Mouse (Mus musculus) embryonic facial prominence, embryonic 10.5 days (tissue): Measurements from ENCODE around the gene Cdh12. TPM values are rescaled to one million over a fixed set of nuclear protein-coding genes. Genes with fewer than 3 reads are reported as not detected.
"Not testable (repeated sequence)": the region's sequence is repeated elsewhere in the genome, so short reads cannot be mapped to it uniquely, and the experiment has no call there.

ENCODE experiments used
- DNase-seq: peaks from one replicate; pipeline ENCODE4 v3.0.0-alpha.2; 2017; ENCODE audit warnings: low spot score
- H3K27ac ChIP-seq: fragments of 300-500 bp; sonication (generic); replicated peaks from 2 replicates; pipeline ENCODE4 v1.5.1; 2016; ENCODE audit warnings: mild to moderate bottlenecking
- H3K27me3 ChIP-seq: fragments of 300-500 bp; sonication (generic); replicated peaks from 2 replicates; pipeline ENCODE4 v1.6.1; 2016; ENCODE audit warnings: low read depth, mild to moderate bottlenecking; ENCODE audit not compliant: poor library complexity, severe bottlenecking
- H3K36me3 ChIP-seq: fragments of 300-500 bp; sonication (generic); replicated peaks from 2 replicates; pipeline ENCODE4 v1.6.1; 2016; ENCODE audit warnings: mild to moderate bottlenecking, moderate library complexity
- H3K4me1 ChIP-seq: fragments of 300-500 bp; sonication (generic); 2 replicates; pipeline ENCODE4 v1.6.1; 2016
- H3K4me3 ChIP-seq: fragments of 300-500 bp; sonication (generic); 2 replicates; pipeline ENCODE4 v1.5.1; 2016; ENCODE audit warnings: mild to moderate bottlenecking, moderate library complexity
- H3K9me3 ChIP-seq: fragments of 300-500 bp; sonication (generic); 2 replicates; pipeline ENCODE4 v1.6.1; 2016; ENCODE audit warnings: mild to moderate bottlenecking
- WGBS: fragments of 180-500 bp; shearing (Covaris S2); methylation state at CpG from one replicate; pipeline ENCODE4 v1.1.7; 2016; 5-methylcytosine and 5-hydroxymethylcytosine counted together
- polyA plus RNA-seq: library from polyadenylated mRNA; unstranded; fragments of >200 nt; fragmentation: Nextera tagmentation; extraction: Ambion mirVana; gene quantifications from 2 replicates; pipeline ENCODE4 v1.2.1, GENCODE M21; 2016

Gene Cdh12
- polyA plus RNA-seq, 1 experiment from 2014 or later, result 0.11 TPM

DNA sequence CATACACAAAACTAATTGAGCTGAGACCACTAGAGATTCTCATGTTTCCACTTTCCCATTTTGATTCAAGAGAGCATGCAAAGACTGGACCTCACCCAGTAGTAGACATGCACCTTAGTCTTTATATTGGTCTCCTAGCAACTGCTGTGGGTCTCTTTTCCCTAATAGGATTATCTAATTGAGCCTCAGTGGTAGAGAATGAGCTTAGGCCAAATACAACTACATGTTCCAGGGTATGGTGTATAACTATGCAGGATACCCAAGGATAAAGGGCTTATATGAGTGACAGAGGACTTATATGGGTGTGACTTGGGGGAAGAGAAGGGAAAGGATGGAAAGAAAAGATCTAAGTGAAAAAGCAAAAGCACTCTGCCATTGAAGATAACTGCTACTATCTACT lies 683.9 kb downstream of the Cdh12 start:
- H3K27ac ChIP-seq, result no peak overlapping the region
- no peak for DNase-seq
- H3K4me1 ChIP-seq, result no peaks in the 10 kb centered on the region
- H3K36me3 ChIP-seq, result no peaks in the 10 kb centered on the region
- H3K9me3 ChIP-seq, result no peaks in the 10 kb centered on the region
- H3K4me3 ChIP-seq, result no peak overlapping the region
- H3K27me3 ChIP-seq, result no peaks in the 10 kb centered on the region

DNA sequence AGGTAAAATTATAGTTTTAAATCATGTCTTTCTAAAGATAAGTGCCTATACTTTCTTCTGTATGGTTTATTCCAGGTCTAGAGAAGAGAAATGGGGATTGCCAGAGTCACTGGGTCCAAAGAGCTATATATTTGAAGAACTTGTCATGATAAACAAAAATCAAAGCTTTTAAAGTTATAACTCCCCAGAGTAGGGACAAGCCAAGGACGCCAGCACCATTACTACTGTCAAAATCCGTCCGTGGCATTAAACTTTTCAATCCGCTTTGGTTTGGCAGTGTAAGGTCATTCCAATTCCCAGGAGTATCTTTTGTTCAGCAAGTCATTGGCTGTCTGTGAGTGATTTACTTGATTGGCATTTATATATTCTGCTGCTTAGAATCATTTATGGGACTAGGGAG lies 697.8 kb downstream of the Cdh12 start:
- WGBS, result 80% methylated on average over 4 of the region's 4 CpGs
- no peak for DNase-seq

DNA sequence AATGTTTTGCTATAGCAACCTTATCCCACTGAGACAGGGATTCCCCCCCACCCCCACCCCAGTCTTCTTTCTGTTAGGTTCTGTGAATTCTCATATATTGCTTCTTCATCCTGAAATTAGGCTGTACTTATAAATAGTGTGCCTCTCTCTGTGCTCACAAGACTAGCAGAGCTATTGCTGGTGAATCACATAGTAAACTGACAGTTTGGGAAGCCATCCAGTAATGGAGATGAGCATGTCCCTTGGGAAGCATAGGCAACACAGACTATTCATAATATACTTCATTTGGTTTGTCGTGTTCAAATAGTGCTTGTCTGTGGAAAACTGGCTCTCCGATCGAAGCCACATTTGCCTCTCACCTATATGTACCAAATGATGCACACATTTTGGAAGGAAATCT lies 704.5 kb downstream of the Cdh12 start:
- H3K9me3 ChIP-seq, result no peaks in the 10 kb centered on the region
- 94% methylated on average over 3 of the region's 3 CpGs for WGBS
- H3K27me3 ChIP-seq, result no peaks in the 10 kb centered on the region
- no peak for DNase-seq
- no peaks in the 10 kb centered on the region for H3K4me1 ChIP-seq
- H3K36me3 ChIP-seq, result no peaks in the 10 kb centered on the region
- no peak overlapping the region for H3K4me3 ChIP-seq
- no peak overlapping the region for H3K27ac ChIP-seq

More for the DNA sequence above, 697.8 kb downstream of the Cdh12 start:
- H3K4me3 ChIP-seq, result no peak overlapping the region
- peaks cover 6% of the 10 kb centered on the region; the same call in 1 of the 2 replicates for H3K9me3 ChIP-seq
- no peaks in the 10 kb centered on the region for H3K4me1 ChIP-seq
- H3K27ac ChIP-seq, result no peak overlapping the region
- no peaks in the 10 kb centered on the region for H3K36me3 ChIP-seq
- no peaks in the 10 kb centered on the region for H3K27me3 ChIP-seq

- Histone ChIP-seq H3K4me1 (no peaks in the 10 kb centered on the region), H3K9me3 (no peaks in the 10 kb centered on the region), H3K27ac (no peak overlapping the region), H3K36me3 (no peaks in the 10 kb centered on the region), H3K27me3 (no peaks in the 10 kb centered on the region), H3K4me3 (no peak overlapping the region)
- DNase-seq, result no peak
- 80% methylated on average over 5 of the region's 5 CpGs for WGBS
Measured at GRCm38 (mm10) chr15:21179727-21180126, 730.7 kb downstream of the Cdh12 start.

DNA sequence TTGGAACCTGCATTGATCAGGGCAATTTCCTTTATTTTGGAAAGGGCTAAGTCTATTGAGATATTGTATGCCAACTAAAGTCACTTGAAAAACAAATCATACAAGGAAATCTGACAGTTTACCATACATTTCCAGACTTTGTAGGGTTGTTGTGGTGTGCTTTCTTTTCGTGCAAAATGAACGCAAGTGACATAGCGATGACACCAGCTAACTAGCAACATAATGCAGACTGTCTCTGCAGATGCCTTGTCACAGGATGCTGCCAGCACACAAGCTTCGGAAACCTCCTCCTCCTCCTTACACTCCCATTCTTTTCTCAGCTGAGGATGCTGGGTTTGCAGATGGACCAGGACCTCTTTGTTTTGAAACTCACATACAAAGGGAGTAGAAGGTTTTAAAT lies 731.1 kb downstream of the Cdh12 start:
- no peak overlapping the region for H3K4me3 ChIP-seq
- WGBS, result 60% methylated on average over 4 of the region's 4 CpGs
- no peaks in the 10 kb centered on the region for H3K27me3 ChIP-seq
- no peak overlapping the region for H3K27ac ChIP-seq
- H3K9me3 ChIP-seq, result no peaks in the 10 kb centered on the region
- H3K36me3 ChIP-seq, result no peaks in the 10 kb centered on the region
- H3K4me1 ChIP-seq, result no peaks in the 10 kb centered on the region
- DNase-seq, result no peak

- no peak for DNase-seq
- H3K36me3 ChIP-seq, result no peaks in the 10 kb centered on the region
- H3K9me3 ChIP-seq, result no peaks in the 10 kb centered on the region
Measured at GRCm38 (mm10) chr15:21185799-21186198, 736.7 kb downstream of the Cdh12 start.

DNA sequence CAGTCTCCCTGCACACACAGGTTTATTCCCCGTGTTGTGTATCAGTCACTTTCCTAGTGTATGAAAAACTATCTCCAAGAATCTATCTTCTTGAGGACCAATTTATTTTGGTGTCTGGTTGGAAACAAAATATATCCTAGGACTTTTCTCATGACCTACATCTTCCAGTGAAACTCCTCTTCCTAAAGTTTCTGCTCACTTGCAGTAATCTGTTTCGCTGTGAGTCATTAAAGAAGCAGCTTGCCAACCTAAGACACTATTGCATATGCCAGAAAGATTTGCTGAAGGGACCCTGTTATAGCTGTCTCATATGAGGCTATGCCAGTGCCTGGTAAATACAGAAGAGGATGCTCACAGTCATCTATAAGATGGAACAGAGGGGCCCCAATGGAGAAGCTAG lies 761.0 kb downstream of the Cdh12 start:
- not testable (repeated sequence) for H3K36me3 ChIP-seq, H3K9me3 ChIP-seq, H3K27me3 ChIP-seq, H3K4me3 ChIP-seq, DNase-seq, H3K27ac ChIP-seq, H3K4me1 ChIP-seq
- WGBS, result 90% methylated on average over 2 of the region's 2 CpGs

More at GRCm38 (mm10) chr15:21185799-21186198, 736.7 kb downstream of the Cdh12 start:
- no peaks in the 10 kb centered on the region for H3K4me1 ChIP-seq
- H3K4me3 ChIP-seq, result no peak overlapping the region
- no peak overlapping the region for H3K27ac ChIP-seq
- H3K27me3 ChIP-seq, result no peaks in the 10 kb centered on the region
- WGBS, result 63% methylated on average over 1 of the region's 1 CpGs

GRCm38 (mm10) chr15:21223006-21223405 lies 773.9 kb downstream of the Cdh12 start:
- H3K27ac ChIP-seq, result no peak overlapping the region
- no peaks in the 10 kb centered on the region for H3K27me3 ChIP-seq
- 90% methylated on average over 5 of the region's 5 CpGs for WGBS
- H3K4me1 ChIP-seq, result no peaks in the 10 kb centered on the region
- DNase-seq, result no peak
- H3K36me3 ChIP-seq, result no peaks in the 10 kb centered on the region
- no peak overlapping the region for H3K4me3 ChIP-seq
- no peaks in the 10 kb centered on the region for H3K9me3 ChIP-seq

GRCm38 (mm10) chr15:21261318-21261717 lies 812.3 kb downstream of the Cdh12 start:
- Histone ChIP-seq H3K27me3 (no peaks in the 10 kb centered on the region), H3K27ac (no peak overlapping the region), H3K4me3 (no peak overlapping the region), H3K4me1 (no peaks in the 10 kb centered on the region), H3K9me3 (no peaks in the 10 kb centered on the region), H3K36me3 (no peaks in the 10 kb centered on the region)
- 89% methylated on average over 2 of the region's 2 CpGs for WGBS
- DNase-seq, result no peak

- DNase-seq, result no peak
- H3K27ac ChIP-seq, result no peak overlapping the region
- no peaks in the 10 kb centered on the region for H3K27me3 ChIP-seq
- WGBS, result 90% methylated on average over 1 of the region's 1 CpGs
- no peaks in the 10 kb centered on the region for H3K36me3 ChIP-seq
- H3K9me3 ChIP-seq, result no peaks in the 10 kb centered on the region
- no peaks in the 10 kb centered on the region for H3K4me1 ChIP-seq
- H3K4me3 ChIP-seq, result no peak overlapping the region
Measured at GRCm38 (mm10) chr15:21269856-21270255, 820.8 kb downstream of the Cdh12 start.

- Histone ChIP-seq H3K36me3 (no peaks in the 10 kb centered on the region), H3K27me3 (no peaks in the 10 kb centered on the region), H3K4me1 (no peaks in the 10 kb centered on the region), H3K27ac (no peak overlapping the region), H3K4me3 (no peak overlapping the region), H3K9me3 (no peaks in the 10 kb centered on the region)
- DNase-seq, result no peak
- WGBS, result 94% methylated on average over 1 of the region's 1 CpGs
Measured at GRCm38 (mm10) chr15:21297051-21297450, 848.0 kb downstream of the Cdh12 start.

DNA sequence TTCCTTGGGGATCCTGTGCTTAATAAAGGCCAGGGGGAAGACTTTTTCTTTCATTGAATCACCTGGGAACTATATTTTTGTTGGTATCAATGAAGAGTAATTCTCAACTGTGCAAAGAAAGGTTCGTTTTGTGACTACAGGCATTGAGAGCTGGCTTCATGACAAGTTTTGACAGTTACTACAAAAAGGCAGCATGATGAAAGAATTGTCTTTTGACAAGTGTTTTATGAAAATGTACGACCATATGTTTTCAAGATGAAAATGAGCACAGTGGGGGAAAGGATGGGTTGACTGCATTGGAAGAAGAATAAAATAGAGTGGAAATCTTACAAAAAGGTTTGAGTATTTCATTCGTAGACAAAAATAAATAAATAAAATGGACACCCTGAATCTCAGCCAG lies 866.4 kb downstream of the Cdh12 start:
- DNase-seq, result no peak
- Histone ChIP-seq H3K9me3 (no peaks in the 10 kb centered on the region), H3K27me3 (no peaks in the 10 kb centered on the region), H3K4me3 (no peak overlapping the region), H3K4me1 (no peaks in the 10 kb centered on the region), H3K36me3 (no peaks in the 10 kb centered on the region), H3K27ac (no peak overlapping the region)
- WGBS, result 86% methylated on average over 3 of the region's 3 CpGs

DNA sequence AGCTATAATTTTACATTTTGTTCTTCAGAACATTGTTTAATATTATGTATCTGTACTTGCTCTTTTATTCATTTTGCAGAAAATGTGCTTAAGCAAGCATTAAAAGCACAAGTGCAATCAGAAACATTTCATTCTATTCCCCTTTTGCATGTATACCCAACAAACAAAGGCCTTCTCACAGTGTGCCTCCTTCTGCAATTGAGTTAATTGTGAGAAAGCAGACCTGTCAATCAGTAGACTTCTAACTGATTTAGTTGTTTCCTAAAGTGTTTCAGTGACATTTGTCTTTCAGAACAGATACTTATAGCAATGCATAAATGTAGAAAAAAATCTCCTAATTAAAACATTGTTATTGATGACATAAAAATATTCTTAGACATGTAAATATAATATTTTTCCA lies 894.8 kb downstream of the Cdh12 start:
- Histone ChIP-seq H3K36me3 (no peaks in the 10 kb centered on the region), H3K27ac (no peak overlapping the region), H3K4me1 (no peaks in the 10 kb centered on the region), H3K27me3 (no peaks in the 10 kb centered on the region), H3K4me3 (no peak overlapping the region), H3K9me3 (no peaks in the 10 kb centered on the region)
- no peak for DNase-seq

GRCm38 (mm10) chr15:21344323-21344722 lies 895.3 kb downstream of the Cdh12 start:
- DNase-seq, result no peak
- 58% methylated on average over 2 of the region's 2 CpGs for WGBS
- H3K27me3 ChIP-seq, result no peaks in the 10 kb centered on the region

More at GRCm38 (mm10) chr15:21344323-21344722, 895.3 kb downstream of the Cdh12 start:
- H3K27ac ChIP-seq, result no peak overlapping the region
- no peaks in the 10 kb centered on the region for H3K9me3 ChIP-seq
- no peak overlapping the region for H3K4me3 ChIP-seq
- H3K36me3 ChIP-seq, result no peaks in the 10 kb centered on the region
- H3K4me1 ChIP-seq, result no peaks in the 10 kb centered on the region
